Mouse (Mus musculus): ENCODE data around the gene Gm21983. TPM values are rescaled to one million over a fixed set of nuclear protein-coding genes. Genes with fewer than 3 reads are reported as not detected.

The Gm21983 gene
- polyA plus RNA-seq (2014; fragmentation: Nextera tagmentation; extraction: Ambion mirVana), result 0.67 TPM in 1 of 2 replicates, not detected in the other

- Histone ChIP-seq H3K27ac (ENCODE audit: low read depth, low read length) (no peak within 1 kb of the TSS), H3K4me3 (ENCODE audit: low read depth, low read length) (no peak within 1 kb of the TSS)
- no peak for ATAC-seq (replicated peaks; ENCODE audit: insufficient number of reproducible peaks, low FRiP score, low TSS enrichment)
These were observed at the start of gene Gm21983, which contains the start of gene Mia for GRCm38 (mm10) chr7:27180837-27181695. TSS of gene Gm21983 (minus strand) at chr7:27181086. TSS of gene Mia (minus strand) at chr7:27181157.

GRCm38 (mm10) chr7:27228865-27229264 lies 48.0 kb upstream of the Gm21983 start:
- Histone ChIP-seq H3K27me3 (ENCODE audit: control insufficient read depth, insufficient read depth, low read length) (no peaks in the 10 kb centered on the region), H3K36me3 (ENCODE audit: control insufficient read depth, insufficient read depth, low read length) (no peaks in the 10 kb centered on the region; the same call in 1 of the 2 replicates), H3K9ac (ENCODE audit: low read depth, low read length) (peak overlapping the region; percentile 82), H3K4me1 (ENCODE audit: control insufficient read depth, insufficient read depth, low read length) (peaks cover 33% of the 10 kb centered on the region), H3K4me2 (peak overlapping the region; percentile 75), H3K9me3 (replicated peaks; ENCODE audit: control insufficient read depth, low read length) (no peaks in the 10 kb centered on the region), H3K27ac (ENCODE audit: low read depth, low read length) (peak overlapping the region; percentile 81), H3K4me3 (ENCODE audit: low read depth, low read length) (peak overlapping the region; percentile 69)
- WGBS (ENCODE audit: insufficient replicate concordance), result 20% methylated on average over 6 of the region's 6 CpGs
- ATAC-seq (replicated peaks; ENCODE audit: insufficient number of reproducible peaks, low FRiP score, low TSS enrichment), result no peak

More at GRCm38 (mm10) chr7:27180837-27181695, at the start of gene Gm21983, which contains the start of gene Mia:
- H3K27me3 ChIP-seq (ENCODE audit: control insufficient read depth, insufficient read depth, low read length), result no peaks in the 10 kb centered on the region
- 0 out of 2 replicates have a peak, but pooled peaks cover 3% of the 10 kb centered on the region for H3K9me3 ChIP-seq (replicated peaks; ENCODE audit: control insufficient read depth, low read length)
- H3K4me2 ChIP-seq, result no peak within 1 kb of the TSS
- H3K4me1 ChIP-seq (ENCODE audit: control insufficient read depth, insufficient read depth, low read length), result peaks cover 5% of the 10 kb centered on the region; the same call in 1 of the 2 replicates
- H3K36me3 ChIP-seq (ENCODE audit: control insufficient read depth, insufficient read depth, low read length), result peaks cover 17% of the 10 kb centered on the region
- WGBS (ENCODE audit: insufficient replicate concordance), result 62% methylated on average over 14 of the region's 14 CpGs
- H3K9ac ChIP-seq (ENCODE audit: low read depth, low read length), result no peak within 1 kb of the TSS

- under 1% methylated on average over 49 of the region's 49 CpGs for WGBS (ENCODE audit: insufficient replicate concordance)
- peaks cover 29% of the 10 kb centered on the region for H3K4me1 ChIP-seq (ENCODE audit: control insufficient read depth, insufficient read depth, low read length)
These were observed 47.5 kb upstream of the Gm21983 start, which contains the start of gene Itpkc for GRCm38 (mm10) chr7:27228281-27228821. TSS of gene Itpkc (minus strand) at chr7:27228661.

GRCm38 (mm10) chr7:27227676-27228075 lies 46.8 kb upstream of the Gm21983 start:
- Histone ChIP-seq H3K9ac (ENCODE audit: low read depth, low read length) (peak overlapping the region; percentile 82), H3K4me1 (ENCODE audit: control insufficient read depth, insufficient read depth, low read length) (peaks cover 28% of the 10 kb centered on the region; the same call in 1 of the 2 replicates), H3K4me3 (ENCODE audit: low read depth, low read length) (peak overlapping the region; percentile 69), H3K27me3 (ENCODE audit: control insufficient read depth, insufficient read depth, low read length) (no peaks in the 10 kb centered on the region), H3K9me3 (replicated peaks; ENCODE audit: control insufficient read depth, low read length) (no peaks in the 10 kb centered on the region), H3K27ac (ENCODE audit: low read depth, low read length) (no peak overlapping the region; the same call in 1 of the 2 replicates), H3K36me3 (ENCODE audit: control insufficient read depth, insufficient read depth, low read length) (no peaks in the 10 kb centered on the region; the same call in none of the 2 replicates), H3K4me2 (peak overlapping the region; percentile 75)
- no peak for ATAC-seq (replicated peaks; ENCODE audit: insufficient number of reproducible peaks, low FRiP score, low TSS enrichment)
- 2% methylated on average over 10 of the region's 10 CpGs for WGBS (ENCODE audit: insufficient replicate concordance)

More at GRCm38 (mm10) chr7:27228281-27228821, 47.5 kb upstream of the Gm21983 start, which contains the start of gene Itpkc:
- no peaks in the 10 kb centered on the region; the same call in 1 of the 2 replicates for H3K36me3 ChIP-seq (ENCODE audit: control insufficient read depth, insufficient read depth, low read length)
- H3K4me3 ChIP-seq (ENCODE audit: low read depth, low read length), result peak within 1 kb of the TSS; percentile 69
- peak within 1 kb of the TSS; percentile 75 for H3K4me2 ChIP-seq
- ATAC-seq (replicated peaks; ENCODE audit: insufficient number of reproducible peaks, low FRiP score, low TSS enrichment), result peak; percentile 82
- no peaks in the 10 kb centered on the region for H3K9me3 ChIP-seq (replicated peaks; ENCODE audit: control insufficient read depth, low read length)
- H3K9ac ChIP-seq (ENCODE audit: low read depth, low read length), result peak within 1 kb of the TSS; percentile 82
- H3K27ac ChIP-seq (ENCODE audit: low read depth, low read length), result peak within 1 kb of the TSS; percentile 81
- H3K27me3 ChIP-seq (ENCODE audit: control insufficient read depth, insufficient read depth, low read length), result no peaks in the 10 kb centered on the region

- Histone ChIP-seq H3K4me2 (peak overlapping the region; percentile 75), H3K27me3 (ENCODE audit: control insufficient read depth, insufficient read depth, low read length) (no peaks in the 10 kb centered on the region), H3K9me3 (replicated peaks; ENCODE audit: control insufficient read depth, low read length) (no peaks in the 10 kb centered on the region), H3K36me3 (ENCODE audit: control insufficient read depth, insufficient read depth, low read length) (no peaks in the 10 kb centered on the region; the same call in none of the 2 replicates), H3K4me3 (ENCODE audit: low read depth, low read length) (peak overlapping the region; percentile 69), H3K27ac (ENCODE audit: low read depth, low read length) (no peak overlapping the region), H3K4me1 (ENCODE audit: control insufficient read depth, insufficient read depth, low read length) (peaks cover 28% of the 10 kb centered on the region; the same call in 1 of the 2 replicates), H3K9ac (ENCODE audit: low read depth, low read length) (peak overlapping the region; percentile 82)
- 34% methylated on average over 9 of the region's 9 CpGs for WGBS (ENCODE audit: insufficient replicate concordance)
- ATAC-seq (replicated peaks; ENCODE audit: insufficient number of reproducible peaks, low FRiP score, low TSS enrichment), result no peak
These were observed 46.4 kb upstream of the Gm21983 start for GRCm38 (mm10) chr7:27227276-27227675.

- WGBS (ENCODE audit: insufficient replicate concordance), result 82% methylated on average over 11 of the region's 11 CpGs
- ATAC-seq (replicated peaks; ENCODE audit: insufficient number of reproducible peaks, low FRiP score, low TSS enrichment), result no peak
- no peak overlapping the region for H3K4me3 ChIP-seq (ENCODE audit: low read depth, low read length)
- H3K9me3 ChIP-seq (replicated peaks; ENCODE audit: control insufficient read depth, low read length), result no peaks in the 10 kb centered on the region
- no peak overlapping the region for H3K27ac ChIP-seq (ENCODE audit: low read depth, low read length)
- H3K27me3 ChIP-seq (ENCODE audit: control insufficient read depth, insufficient read depth, low read length), result no peaks in the 10 kb centered on the region
- H3K9ac ChIP-seq (ENCODE audit: low read depth, low read length), result 0 out of 2 replicates have a peak overlapping the region, but pooled peaks have one; percentile 7
- H3K36me3 ChIP-seq (ENCODE audit: control insufficient read depth, insufficient read depth, low read length), result no peaks in the 10 kb centered on the region; the same call in none of the 2 replicates
- H3K4me2 ChIP-seq, result peak overlapping the region; percentile 4; the same call in 1 of the 2 replicates
- H3K4me1 ChIP-seq (ENCODE audit: control insufficient read depth, insufficient read depth, low read length), result peaks cover 28% of the 10 kb centered on the region; the same call in 1 of the 2 replicates
These were observed 44.1 kb upstream of the Gm21983 start for GRCm38 (mm10) chr7:27224877-27225575.

- H3K9ac ChIP-seq (ENCODE audit: low read depth, low read length), result no peak overlapping the region
These were observed 41.7 kb upstream of the Gm21983 start for GRCm38 (mm10) chr7:27222538-27222937.

GRCm38 (mm10) chr7:27221939-27222338 lies 41.1 kb upstream of the Gm21983 start:
- peaks cover 20% of the 10 kb centered on the region; the same call in 1 of the 2 replicates for H3K4me1 ChIP-seq (ENCODE audit: control insufficient read depth, insufficient read depth, low read length)
- H3K36me3 ChIP-seq (ENCODE audit: control insufficient read depth, insufficient read depth, low read length), result no peaks in the 10 kb centered on the region; the same call in none of the 2 replicates
- H3K9me3 ChIP-seq (replicated peaks; ENCODE audit: control insufficient read depth, low read length), result no peaks in the 10 kb centered on the region
- 67% methylated on average over 6 of the region's 6 CpGs for WGBS (ENCODE audit: insufficient replicate concordance)
- no peak overlapping the region for H3K27ac ChIP-seq (ENCODE audit: low read depth, low read length)
- no peak overlapping the region for H3K9ac ChIP-seq (ENCODE audit: low read depth, low read length)
- no peak for ATAC-seq (replicated peaks; ENCODE audit: insufficient number of reproducible peaks, low FRiP score, low TSS enrichment)
- H3K4me3 ChIP-seq (ENCODE audit: low read depth, low read length), result no peak overlapping the region
- H3K4me2 ChIP-seq, result no peak overlapping the region
- H3K27me3 ChIP-seq (ENCODE audit: control insufficient read depth, insufficient read depth, low read length), result no peaks in the 10 kb centered on the region

More at GRCm38 (mm10) chr7:27222538-27222937, 41.7 kb upstream of the Gm21983 start:
- H3K4me1 ChIP-seq (ENCODE audit: control insufficient read depth, insufficient read depth, low read length), result peaks cover 26% of the 10 kb centered on the region; the same call in 1 of the 2 replicates
- no peak overlapping the region for H3K27ac ChIP-seq (ENCODE audit: low read depth, low read length)
- H3K36me3 ChIP-seq (ENCODE audit: control insufficient read depth, insufficient read depth, low read length), result no peaks in the 10 kb centered on the region; the same call in none of the 2 replicates
- H3K4me2 ChIP-seq, result no peak overlapping the region
- ATAC-seq (replicated peaks; ENCODE audit: insufficient number of reproducible peaks, low FRiP score, low TSS enrichment), result no peak
- no peak overlapping the region for H3K4me3 ChIP-seq (ENCODE audit: low read depth, low read length)
- 59% methylated on average over 1 of the region's 1 CpGs for WGBS (ENCODE audit: insufficient replicate concordance)
- no peaks in the 10 kb centered on the region for H3K27me3 ChIP-seq (ENCODE audit: control insufficient read depth, insufficient read depth, low read length)
- H3K9me3 ChIP-seq (replicated peaks; ENCODE audit: control insufficient read depth, low read length), result no peaks in the 10 kb centered on the region

Measured in heart, embryonic 11.5 days (tissue).